Mouse (Mus musculus) heart, postnatal 4 days (tissue): Measurements from ENCODE around the gene Uhrf1bp1. TPM values are rescaled to one million over a fixed set of nuclear protein-coding genes. Genes with fewer than 3 reads are reported as not detected.

Experiments used
- DNase-seq: peaks from one replicate; pipeline ENCODE4 v3.0.0; 2021
- total RNA-seq, 2 experiments: library from RNA; stranded (reverse); gene quantifications; 2 replicates each; pipeline ENCODE4 v1.2.3; 2021

Uhrf1bp1 gene
- total RNA-seq, 2 experiments from 2014 or later: 20.7 to 21.9 TPM

DNA sequence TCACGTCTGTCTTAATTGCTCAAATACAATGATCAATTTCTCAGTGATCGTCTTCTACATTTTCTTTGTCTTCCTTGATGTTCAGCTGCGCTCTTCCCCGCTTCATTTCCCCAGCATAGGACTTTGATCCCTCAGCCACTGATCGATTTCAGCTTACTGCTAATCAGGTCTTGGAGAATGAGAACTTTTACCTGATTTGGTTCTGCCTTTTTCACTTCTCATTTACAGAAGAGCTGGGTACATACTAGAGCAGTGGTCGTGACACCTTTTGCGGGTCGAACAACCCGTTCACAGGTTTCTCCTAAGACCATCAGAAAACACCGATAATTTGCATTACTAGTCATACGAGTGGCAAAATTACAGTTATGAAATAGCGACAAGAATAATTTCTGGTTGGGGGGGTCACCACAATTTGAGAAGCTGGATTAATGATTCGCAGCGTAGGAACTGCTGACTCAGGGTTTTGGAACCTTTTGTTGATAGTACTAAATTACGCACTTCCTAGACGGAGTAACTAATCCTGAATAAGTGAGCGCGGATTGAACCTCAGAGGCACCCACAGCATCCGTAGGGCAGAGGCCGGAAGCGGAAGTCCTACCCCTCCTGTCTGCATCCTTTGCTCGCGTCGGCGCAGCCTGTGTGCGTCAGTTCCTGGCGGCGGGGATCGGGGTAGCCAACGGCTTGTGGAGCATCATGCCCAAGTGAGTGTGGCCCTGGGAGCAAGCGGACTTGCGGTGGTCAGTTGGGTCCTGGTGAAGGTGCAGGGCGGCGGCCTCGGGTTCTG, 16.6 kb upstream of the Uhrf1bp1 start:
- peak; percentile 95 for DNase-seq

DNA sequence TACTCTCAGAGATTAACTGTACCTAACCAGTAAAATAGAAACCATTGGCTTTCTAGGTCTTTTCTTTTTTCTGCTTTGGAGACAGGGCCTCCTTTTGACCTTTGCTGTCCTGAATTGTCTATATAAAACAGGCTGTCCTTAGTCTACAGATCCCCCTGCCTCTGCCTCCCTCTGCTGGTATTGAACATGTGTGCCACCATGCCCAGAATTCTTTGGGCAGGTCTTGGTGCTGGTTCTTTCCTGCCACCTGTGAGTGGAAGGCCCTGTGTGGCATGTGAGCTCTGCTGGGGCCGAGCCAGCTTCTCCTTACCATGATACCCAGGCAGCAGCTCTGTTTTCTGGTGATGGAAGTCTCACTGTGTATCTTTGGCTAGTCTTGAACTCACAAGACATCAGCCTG, 7.9 kb upstream of the Uhrf1bp1 start:
- DNase-seq: no peak

DNA sequence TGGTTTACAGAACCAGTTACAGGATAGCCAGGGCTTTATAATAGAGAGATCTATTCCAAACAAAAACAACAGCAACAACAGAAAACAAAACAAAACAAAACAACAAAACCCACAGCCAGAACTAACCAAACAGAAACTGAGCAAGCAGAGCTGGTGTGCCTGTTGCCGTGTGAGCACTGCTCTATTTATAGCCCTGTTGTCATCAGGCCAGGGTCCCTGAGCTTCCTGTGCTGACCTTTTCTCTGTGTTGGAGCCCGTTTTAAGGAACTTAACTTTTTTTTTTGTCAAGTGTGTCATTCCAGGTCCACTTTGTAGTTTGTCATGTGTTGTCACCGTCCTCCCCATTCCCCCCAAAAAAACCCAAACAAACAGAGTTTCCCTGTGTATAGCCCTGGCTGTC, 5.2 kb upstream of the Uhrf1bp1 start:
- no peak for DNase-seq

DNA sequence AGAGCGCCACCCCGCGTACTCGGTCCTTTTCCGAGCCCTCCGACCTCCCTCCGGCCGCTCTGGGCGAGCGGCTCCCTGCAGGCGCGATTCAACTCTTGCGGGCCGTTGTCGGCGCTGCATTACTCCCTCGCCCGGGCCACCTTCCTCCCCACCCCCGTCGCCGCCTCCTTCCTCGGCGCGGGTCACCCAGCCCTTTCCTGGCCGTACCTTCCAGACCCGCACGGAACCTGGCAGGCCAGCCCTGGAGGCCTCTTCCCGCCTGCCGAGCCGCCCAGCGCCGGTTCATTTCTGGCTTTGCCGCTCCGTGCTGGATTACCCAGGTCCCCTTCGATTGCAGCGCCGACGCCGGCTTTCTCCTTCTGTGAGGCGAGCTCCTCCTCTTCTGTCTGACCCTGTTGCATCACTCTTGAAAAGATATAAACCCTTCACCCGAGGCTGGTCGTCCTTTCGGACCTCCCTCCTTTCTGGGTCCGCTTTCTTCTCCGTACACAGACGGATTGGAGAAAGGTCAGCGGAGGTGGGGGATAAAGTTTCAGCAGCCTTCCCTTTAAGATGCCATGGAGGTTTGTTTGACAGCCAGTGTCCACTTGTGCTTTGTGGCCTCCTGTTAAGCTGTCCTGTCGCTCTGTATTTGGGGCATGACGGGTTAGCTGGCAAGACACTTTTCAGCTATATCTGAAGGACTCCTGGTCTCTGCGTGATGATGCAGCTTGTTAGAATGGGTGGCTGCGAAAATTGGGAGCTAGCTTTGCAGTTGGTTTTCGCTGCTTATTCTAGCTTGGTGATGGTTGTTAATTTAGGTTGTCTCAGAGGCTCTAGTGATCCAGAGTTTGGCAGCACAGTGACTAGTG, 782 bp downstream of the Uhrf1bp1 start:
- peak; percentile 64 for DNase-seq

DNA sequence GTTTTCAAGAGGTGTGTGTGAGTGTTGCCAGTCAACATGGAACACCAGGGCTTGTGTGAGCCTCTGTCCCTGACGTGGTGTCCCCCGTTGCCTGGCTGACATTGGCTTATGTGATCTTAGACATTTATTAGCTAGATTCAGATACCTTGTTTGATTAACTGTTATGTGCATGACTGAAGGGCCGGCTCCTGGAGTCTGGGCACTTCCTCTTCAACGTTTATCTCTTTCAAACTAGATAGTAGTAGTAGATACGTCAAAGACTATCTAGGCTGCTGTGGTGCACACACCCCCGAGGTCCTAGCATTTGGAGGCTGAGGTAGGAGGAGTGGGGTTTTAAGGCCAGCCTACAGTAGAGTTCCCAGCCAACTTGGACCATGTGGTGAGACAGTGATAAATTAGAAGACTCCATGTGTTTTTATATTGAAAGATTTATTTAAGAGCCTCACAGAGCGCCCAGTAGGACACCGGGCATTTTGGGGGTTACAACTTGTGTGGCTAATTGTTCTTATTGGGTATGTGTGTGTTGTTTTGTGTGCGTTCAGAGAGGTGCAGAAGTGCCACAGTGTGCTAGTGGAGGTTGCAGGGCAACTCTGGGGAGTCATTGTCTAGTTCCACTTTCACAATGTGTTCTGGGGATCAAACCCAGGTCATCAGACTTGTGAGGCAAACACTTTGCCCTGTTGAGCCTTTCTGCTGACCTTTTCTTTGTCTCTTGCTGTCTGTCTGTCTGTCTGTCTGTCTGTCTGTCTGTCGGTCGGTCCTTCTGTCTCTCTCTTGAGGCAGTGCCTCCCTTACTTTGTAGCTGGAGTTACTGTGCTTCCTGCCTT, 1.6 kb downstream of the Uhrf1bp1 start:
- DNase-seq: no peak

DNA sequence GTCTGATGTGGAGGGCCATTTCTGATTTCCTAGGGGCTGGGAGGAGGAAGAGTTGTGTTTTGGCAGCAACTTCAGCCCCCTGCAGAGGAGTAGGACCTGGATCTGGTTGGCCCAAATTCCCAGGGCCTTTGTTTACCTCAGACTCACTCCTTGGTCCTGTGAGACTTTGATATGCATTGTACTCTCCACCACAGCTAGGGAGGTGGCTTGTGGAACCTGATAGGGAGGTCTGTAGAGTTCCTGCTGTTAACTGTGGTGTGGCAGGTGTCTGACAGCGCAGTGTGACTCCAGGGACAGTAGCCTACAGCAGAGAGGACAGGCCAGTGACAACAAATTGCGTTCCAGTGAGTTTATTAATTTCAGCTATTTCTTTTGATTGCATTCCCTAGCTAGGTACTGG, 2.9 kb downstream of the Uhrf1bp1 start:
- DNase-seq: no peak

DNA sequence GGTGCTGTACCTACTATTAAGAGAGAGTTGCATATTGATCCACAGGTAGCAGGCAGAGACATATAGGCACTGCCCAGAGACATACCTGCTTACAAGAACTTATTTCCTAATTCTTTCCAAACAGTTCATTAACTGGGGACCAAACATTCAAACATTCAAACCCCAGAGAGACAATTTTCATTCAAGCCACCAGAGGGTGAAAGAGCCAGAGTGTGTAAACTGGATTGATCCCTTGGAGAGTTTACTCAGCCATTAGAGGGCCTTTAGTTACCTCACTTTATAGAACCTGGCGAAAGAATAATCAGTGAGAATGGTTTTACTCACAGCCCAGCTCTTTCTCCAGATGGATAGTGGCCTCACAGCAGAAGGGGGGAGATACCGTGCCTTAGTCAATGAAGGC, 9.2 kb downstream of the Uhrf1bp1 start:
- no peak for DNase-seq

DNA sequence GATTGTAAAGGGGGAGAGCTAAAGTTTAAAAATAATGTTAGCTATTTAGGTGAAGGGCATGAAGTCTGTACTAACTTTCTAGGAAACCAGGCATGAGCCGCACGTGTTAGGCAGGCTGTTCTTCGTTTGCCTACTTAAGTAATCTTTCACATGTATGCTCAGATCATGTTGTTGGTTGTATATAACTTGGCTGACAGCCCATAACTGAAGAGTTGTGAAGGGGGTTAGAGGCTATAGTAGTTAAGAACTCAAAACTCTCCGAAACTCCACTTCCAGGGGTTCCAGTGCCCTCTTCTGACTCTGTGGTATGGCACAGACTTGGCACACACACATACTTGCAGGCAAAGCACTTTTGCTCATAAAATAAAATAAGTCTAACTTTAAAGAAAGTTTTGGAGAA, 10.5 kb downstream of the Uhrf1bp1 start:
- no peak for DNase-seq

DNA sequence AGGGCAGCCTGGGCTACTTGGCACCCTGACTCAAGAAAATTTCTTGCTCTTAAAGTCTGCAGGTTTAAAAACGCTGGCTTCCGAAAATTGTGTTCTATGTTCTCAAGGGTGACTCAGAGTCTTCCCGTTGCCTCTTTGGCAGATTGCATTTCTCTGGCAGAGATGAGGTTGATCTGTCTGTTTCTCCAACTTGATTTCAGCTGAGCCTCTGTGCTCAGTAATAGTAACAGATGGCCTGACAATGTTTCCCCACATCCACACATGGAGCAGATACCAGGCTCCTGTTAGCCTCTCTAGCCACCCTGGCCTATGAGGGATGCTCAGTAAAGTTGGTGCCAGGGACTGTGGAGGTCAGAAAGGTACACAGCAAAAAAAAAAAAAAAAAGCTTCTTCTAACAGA, 15.6 kb downstream of the Uhrf1bp1 start:
- no peak for DNase-seq

DNA sequence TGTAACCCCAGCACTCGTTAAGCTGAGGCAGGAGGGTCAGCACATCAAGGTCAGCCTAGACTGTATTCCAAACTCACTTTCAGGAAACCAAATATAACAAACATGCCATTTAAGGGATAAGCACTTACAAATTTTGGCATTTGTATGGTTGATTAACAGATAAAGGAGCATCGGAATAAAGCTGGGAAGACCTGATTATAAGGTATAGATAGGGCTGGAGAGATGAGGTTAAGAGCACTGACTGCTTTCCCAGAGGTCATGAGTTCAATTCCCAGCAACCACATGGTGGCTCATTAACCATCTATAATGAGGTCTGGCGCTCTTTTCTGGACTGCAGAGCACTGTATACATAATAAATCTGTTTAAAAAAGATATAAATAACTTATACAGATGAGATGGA, 17.3 kb downstream of the Uhrf1bp1 start:
- DNase-seq: no peak

DNA sequence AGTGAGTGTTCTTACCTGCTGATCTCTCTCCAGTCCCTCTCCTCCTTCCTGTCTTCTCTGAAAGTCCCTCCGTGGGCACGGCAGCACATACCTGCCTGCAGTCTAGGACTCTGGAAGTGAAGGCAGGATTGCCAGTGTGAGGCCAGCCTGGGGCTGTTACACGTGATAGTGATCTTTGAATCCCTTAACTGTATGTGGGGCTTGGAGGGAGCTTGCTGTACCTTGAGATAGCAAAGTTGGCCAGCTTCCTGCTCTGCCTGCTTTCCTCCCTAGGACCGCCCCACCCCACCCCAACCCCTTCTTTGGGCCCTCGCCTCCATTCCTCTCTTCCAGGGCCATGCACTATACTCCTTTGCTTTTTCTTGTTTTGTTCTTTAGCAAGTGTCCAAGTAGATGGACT, 18.3 kb downstream of the Uhrf1bp1 start:
- DNase-seq: no peak

DNA sequence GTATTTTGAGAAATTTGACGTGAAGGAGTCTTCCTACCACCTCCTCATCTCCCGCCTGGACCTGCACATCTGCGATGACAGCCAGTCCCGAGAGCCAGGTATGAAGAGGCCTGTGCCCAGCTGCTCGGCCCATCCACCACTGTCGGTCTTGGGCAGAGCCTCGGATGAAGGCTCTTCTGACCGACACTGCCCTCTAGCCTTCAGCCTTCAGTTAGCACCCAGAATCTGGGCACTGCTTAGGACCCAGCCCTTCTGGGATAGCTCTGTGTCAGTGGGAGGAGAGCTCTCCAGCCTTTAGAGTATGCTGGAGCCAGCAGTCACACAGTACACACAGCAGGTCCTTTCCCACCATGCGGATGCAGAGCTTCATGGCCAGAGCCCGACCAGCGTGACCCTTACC, 25.3 kb downstream of the Uhrf1bp1 start:
- peak; percentile 51 for DNase-seq

DNA sequence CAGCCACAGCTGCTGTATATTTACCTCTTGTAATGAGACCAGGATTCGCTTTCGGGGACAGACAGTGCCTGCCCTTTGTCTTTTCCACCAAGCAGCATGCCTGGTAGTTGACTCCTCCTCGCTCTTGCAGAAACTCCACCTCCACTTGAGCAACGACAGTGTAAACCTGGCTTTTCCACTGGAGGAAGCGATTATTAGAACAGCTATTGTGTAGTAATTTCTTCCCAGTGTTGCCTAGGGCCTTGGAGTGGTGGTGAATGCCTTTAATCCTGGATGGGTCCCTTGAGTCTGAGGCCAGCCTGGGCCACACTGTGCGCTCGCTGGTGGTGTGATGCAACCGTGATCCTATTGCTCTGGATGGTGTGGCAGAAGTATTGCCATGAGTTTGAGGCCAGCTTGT, 26.9 kb downstream of the Uhrf1bp1 start:
- DNase-seq: no peak

DNA sequence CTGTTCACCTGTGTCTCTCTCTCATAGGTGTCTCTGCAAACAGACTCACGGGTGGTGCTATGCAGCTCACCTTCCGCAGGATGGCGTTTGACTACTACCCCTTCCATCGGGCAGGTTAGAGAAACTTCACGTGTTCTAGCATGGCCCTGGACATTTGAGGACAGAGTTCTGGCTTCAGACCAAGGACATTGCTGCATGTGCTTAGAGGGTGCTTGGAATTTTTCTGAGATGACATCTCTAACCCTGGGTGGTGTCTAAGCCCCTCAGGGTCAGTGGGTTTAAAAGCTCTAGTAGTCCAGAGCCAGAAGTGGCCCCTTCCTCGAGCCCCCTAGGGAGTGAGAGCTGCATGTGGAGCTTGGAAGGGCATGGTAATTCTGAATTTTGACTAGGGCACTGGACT, 27.8 kb downstream of the Uhrf1bp1 start:
- no peak for DNase-seq

DNA sequence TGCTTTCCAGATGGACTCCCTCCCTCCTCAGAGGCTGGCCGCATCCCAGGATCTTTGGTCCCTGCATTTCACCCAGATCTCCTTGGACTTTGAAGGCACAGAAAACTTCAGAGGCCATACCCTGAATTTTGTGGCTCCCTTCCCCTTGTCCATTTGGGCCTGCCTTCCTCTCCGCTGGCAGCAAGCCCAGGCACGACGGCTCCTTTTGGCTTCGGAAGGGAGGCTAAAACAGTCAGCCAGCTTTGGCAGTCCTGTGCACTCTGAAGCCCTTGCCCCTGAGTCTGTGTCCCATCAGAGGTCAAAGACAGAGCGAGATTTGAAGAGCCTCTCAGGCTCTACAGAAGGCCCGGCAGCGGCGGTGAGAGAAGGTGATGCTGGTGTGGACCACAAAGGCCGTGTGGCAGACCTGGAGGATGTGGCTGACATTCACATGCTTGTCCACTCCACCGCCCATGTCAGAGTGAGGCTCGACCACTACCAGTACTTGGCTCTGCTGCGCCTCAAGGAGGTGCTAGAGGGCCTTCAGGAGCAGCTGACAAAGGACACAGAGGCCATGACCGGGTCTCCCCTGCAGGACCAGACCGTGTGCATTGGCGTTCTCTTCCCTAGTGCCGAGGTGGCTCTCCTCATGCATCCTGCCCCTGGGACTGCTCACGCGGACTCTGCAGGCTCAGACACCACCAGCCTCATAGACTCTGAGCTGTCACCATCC, 30.4 kb downstream of the Uhrf1bp1 start:
- DNase-seq: peak; percentile 65

DNA sequence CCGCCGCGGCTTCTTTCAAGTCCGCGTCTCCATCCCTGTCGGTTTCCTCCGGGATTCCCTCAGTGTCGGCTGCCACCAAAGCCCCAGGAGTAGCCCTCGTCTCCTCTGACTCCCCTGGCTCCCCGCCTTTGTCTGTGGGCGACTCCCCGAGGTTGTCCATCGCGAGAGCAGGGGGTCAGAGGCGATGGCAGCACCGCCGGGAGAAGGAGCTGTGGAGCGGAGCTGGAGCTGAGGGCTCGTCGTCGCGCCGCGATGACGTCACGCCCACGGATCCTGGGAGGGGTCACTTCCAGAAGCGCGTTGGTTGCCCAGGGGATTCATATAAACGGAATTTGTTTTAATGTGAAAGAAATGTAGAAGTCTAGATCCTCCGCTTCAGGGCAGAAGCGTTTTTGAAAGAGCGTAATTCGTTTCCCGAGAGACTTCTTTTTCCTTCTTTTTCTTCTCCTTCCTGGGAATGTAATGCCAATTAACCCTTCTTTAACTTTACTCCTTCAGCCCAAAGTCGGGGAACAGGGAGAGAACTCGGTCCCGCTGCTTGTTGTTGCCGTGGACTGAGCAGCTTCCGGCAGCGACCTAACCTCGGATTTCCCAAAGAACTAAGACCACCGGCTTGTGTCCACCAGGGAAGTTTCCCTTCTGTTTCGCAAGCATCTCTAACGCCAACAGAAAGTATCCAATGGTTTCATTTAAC, 51.4 kb downstream of the Uhrf1bp1 start:
- DNase-seq: peak; percentile 97

DNA sequence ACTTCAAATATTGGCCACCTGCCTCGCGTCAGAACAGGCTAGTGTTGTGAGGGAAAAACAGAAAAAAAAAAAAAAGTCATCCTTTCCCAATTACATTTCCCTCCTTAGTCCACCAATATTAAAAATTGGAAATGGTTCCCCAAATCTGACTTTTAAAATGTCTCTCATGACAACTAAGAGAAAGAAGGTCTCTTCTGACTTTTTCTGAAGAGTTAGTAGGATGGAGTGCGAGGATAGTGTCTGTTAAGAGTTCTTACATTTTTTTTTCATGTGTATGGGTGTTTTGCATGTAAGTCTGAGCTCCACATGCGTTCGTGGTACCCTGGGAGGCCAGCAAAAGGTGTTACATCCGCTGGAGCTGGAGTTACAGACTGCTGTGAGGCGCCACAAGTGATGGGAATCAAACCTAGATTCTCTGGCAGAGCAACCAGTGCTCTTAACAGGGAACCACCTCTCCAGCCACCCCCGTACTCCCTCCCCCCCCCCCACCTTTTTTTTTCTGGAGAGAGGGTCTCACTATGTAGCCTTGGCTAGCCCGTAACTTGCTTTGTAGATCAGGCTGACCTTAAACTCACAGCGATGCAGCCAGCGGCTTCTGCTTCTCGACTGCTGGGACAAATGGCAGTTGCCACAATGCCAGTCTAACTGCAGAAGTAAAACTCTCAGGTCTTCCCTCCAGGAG, 52.1 kb downstream of the Uhrf1bp1 start:
- DNase-seq: no peak

DNA sequence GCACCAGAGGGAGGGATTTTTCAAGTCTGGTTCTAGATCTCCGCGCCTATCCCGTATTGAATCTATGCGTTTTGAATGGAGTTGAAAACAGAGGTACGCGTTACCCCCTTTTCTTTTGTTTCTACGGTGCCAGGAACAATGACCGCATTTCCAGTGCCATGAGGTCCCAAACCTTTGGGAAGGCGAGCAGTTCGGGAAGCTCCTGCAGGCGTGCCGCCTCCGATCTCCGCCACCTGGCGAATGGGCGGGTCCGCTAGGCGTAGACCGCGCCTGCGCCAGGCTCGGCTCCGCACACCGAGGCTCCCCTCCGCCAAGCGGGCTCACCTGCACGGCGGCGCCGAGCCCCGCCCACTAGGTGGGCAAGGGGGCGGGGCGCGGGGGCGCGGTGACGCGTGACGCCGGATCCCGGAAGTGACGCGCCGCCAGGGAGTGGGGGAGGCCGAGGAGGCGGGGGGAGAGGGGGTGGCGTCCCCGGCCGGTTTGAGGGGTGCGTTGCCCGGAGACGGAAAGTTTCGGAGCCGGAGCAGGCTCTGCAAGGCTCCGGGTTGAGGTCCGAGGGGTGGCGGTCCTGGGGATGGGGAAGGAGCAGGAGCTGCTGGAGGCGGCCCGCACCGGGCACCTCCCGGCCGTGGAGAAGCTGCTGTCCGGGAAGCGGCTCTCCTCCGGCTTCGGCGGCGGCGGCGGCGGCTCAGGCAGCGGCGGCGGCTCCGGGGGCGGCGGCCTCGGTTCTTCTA, 52.8 kb downstream of the Uhrf1bp1 start, which contains the start of gene Anks1:
TSS of gene Anks1 (plus strand) at position 419 of the 734 bp plus-strand sequence.
- DNase-seq: peak; percentile 90

DNA sequence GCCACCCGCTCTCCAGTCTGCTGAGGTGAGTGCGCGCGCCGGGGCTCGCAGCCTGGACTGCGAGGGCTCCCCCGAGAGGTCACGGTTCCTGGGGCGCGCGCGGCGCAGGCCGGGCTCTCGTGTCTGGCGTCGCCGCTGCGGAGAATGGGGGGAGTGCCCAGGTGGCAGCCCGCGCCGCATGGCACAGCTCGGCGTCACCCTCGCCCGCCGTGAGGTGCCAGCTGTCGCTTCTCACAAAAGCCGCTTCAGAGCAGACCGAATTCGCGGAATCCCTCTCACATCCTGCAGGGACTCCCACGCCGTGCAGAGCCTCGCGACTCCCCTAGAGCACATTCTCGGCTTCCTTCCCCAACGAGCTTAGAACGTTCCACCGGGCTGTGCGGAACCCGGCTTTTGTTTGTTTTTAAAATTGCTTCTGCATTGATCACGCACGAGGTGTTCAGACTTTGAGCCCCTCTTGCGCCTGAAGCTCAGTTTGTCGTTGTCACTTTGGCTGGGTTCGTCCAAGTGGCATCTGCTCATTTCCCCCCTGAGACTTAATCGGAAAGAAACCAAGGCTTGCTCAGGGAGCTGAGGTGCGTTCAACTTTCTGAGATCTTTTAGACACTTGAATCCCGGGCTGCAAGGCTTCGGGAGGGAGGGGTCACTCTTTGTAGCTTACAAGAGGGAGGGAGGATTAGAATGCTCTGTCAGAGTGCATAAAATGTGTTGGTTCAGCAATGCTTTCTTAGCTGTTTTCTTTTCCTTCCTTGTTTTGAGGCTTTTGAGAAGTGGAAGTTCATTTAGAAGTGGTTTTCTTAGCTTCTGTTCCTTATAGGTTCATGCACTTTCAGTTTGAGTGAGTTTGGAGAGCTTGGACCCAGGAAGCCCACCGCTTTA, 53.6 kb downstream of the Uhrf1bp1 start, which contains the start of gene Taf11:
TSS of gene Taf11 (minus strand) at position 223 of the 879 bp plus-strand sequence.
- DNase-seq: no peak
